Mouse (Mus musculus) kidney, embryonic 15.5 days (tissue): ENCODE data around the gene Gm45717. TPM values are rescaled to one million over a fixed set of nuclear protein-coding genes. Genes with fewer than 3 reads are reported as not detected.
A peak's percentile ranks its signal among the peaks of the same experiment; 100 is the strongest.

ENCODE experiments used
- ATAC-seq: fragments of 200-750 bp; cut with Nextera tagmentation; replicated peaks from 2 replicates; pipeline ENCODE4 v1.8.0; 2017; ENCODE audit warnings: moderate TSS enrichment; ENCODE audit not compliant: low FRiP score
- H3K27ac ChIP-seq: fragments of 300-500 bp; sonication (generic); 2 replicates; pipeline ENCODE4 v1.5.1; 2015; ENCODE audit warnings: mild to moderate bottlenecking, inconsistent platforms
- H3K27me3 ChIP-seq: fragments of 300-500 bp; sonication (generic); 2 replicates; pipeline ENCODE4 v1.6.1; 2015; ENCODE audit warnings: inconsistent platforms
- H3K36me3 ChIP-seq: fragments of 300-500 bp; sonication (generic); 2 replicates; pipeline ENCODE4 v1.6.1; 2015; ENCODE audit warnings: inconsistent platforms
- H3K4me1 ChIP-seq: fragments of 300-500 bp; sonication (generic); 2 replicates; pipeline ENCODE4 v1.6.1; 2015; ENCODE audit warnings: inconsistent platforms
- H3K4me2 ChIP-seq: fragments of 300-500 bp; sonication (generic); 2 replicates; pipeline ENCODE4 v1.6.1; 2015; ENCODE audit warnings: moderate library complexity, mild to moderate bottlenecking, inconsistent platforms
- H3K4me3 ChIP-seq: fragments of 300-500 bp; sonication (generic); replicated peaks from 2 replicates; pipeline ENCODE4 v1.5.1; 2015; ENCODE audit warnings: mild to moderate bottlenecking, inconsistent platforms
- H3K9ac ChIP-seq: fragments of 300-500 bp; sonication (generic); 2 replicates; pipeline ENCODE4 v1.6.1; 2015; ENCODE audit warnings: mild to moderate bottlenecking, inconsistent platforms
- H3K9me3 ChIP-seq: fragments of 300-500 bp; sonication (generic); replicated peaks from 2 replicates; pipeline ENCODE4 v1.6.1; 2016; ENCODE audit warnings: inconsistent platforms
- WGBS: fragments of 180-500 bp; shearing (Covaris S2); methylation state at CpG from one replicate; pipeline ENCODE4 v1.1.7; 2015; ENCODE audit warnings: mixed read lengths; 5-methylcytosine and 5-hydroxymethylcytosine counted together
- polyA plus RNA-seq: library from polyadenylated mRNA; unstranded; fragments of >200 nt; fragmentation: Nextera tagmentation; extraction: Ambion mirVana; gene quantifications from 2 replicates; pipeline ENCODE4 v1.2.1, GENCODE M21; 2015

Gene Gm45717
- polyA plus RNA-seq, 1 experiment from 2014 or later, result 0.39 TPM

DNA sequence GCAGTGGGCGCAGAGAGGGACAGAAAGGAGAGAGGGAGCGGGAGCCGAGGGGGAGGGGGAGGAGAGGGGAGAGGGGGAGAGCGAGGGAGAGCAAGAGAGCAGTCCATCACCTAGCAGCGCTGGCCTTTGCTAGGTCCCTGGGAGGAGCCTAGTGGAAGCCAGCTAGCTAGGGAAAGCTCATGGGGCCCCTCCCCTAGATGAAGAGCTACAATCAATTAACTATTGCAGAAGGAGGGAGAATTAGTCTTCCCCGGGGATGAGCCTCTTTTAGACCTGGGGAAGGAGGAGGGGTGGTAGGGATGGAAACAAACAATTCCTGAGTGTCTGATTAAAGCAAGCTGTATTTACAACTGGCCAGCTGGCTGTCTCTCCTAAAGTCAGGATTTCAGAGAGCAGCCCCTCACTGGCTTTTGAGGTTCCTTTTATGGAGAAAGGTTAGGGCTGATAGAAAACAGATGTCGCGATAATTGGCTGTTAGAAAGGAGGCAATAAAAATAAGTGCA, 16.0 kb downstream of the Gm45717 start:
- H3K4me3 ChIP-seq, result no peak overlapping the region
- 4% methylated on average over 8 of the region's 8 CpGs for WGBS
- peak overlapping the region; percentile 63 for H3K27ac ChIP-seq
- peaks cover 34% of the 10 kb centered on the region for H3K4me1 ChIP-seq
- ATAC-seq, result peak; percentile 53
- H3K36me3 ChIP-seq, result 0 out of 2 replicates have a peak, but pooled peaks cover 2% of the 10 kb centered on the region
- H3K9me3 ChIP-seq, result no peaks in the 10 kb centered on the region
- H3K4me2 ChIP-seq, result peak overlapping the region; percentile 38
- H3K27me3 ChIP-seq, result peaks cover 26% of the 10 kb centered on the region; the same call in 1 of the 2 replicates
- H3K9ac ChIP-seq, result no peak overlapping the region

- WGBS, result 15% methylated on average over 2 of the region's 2 CpGs
- H3K27me3 ChIP-seq, result peaks cover 33% of the 10 kb centered on the region; the same call in 1 of the 2 replicates
- H3K9me3 ChIP-seq, result no peaks in the 10 kb centered on the region
- H3K4me1 ChIP-seq, result peaks cover 34% of the 10 kb centered on the region
- H3K36me3 ChIP-seq, result no peaks in the 10 kb centered on the region
- peak overlapping the region; percentile 63 for H3K27ac ChIP-seq
- H3K4me2 ChIP-seq, result no peak overlapping the region
- no peak overlapping the region for H3K9ac ChIP-seq
- no peak overlapping the region for H3K4me3 ChIP-seq
- no peak for ATAC-seq
Measured at GRCm38 (mm10) chr7:140938896-140939295, 16.8 kb downstream of the Gm45717 start.

DNA sequence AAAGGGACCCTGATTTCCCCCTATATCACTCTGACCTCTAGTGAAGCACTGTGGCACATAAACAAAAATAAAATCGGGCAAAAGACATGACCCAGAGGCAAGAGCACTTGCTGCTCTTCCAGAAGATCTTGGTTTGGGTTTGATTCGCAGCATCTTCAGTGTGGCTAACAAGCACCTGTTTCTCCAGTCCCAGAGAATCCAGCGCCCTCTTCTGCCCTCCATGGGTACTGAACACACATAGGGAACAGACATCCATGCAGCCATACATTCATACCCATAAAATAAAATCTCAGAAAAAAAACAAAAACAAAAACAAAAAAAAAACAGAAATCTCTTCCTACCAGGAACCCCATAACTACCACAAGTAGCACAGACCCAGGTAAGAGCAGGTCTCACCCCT, 17.3 kb downstream of the Gm45717 start:
- Histone ChIP-seq H3K4me3 (no peak overlapping the region), H3K4me2 (no peak overlapping the region), H3K36me3 (no peaks in the 10 kb centered on the region), H3K9ac (no peak overlapping the region), H3K27ac (no peak overlapping the region), H3K4me1 (peaks cover 34% of the 10 kb centered on the region), H3K9me3 (no peaks in the 10 kb centered on the region), H3K27me3 (peaks cover 33% of the 10 kb centered on the region; the same call in 1 of the 2 replicates)
- 46% methylated on average over 3 of the region's 3 CpGs for WGBS
- no peak for ATAC-seq

DNA sequence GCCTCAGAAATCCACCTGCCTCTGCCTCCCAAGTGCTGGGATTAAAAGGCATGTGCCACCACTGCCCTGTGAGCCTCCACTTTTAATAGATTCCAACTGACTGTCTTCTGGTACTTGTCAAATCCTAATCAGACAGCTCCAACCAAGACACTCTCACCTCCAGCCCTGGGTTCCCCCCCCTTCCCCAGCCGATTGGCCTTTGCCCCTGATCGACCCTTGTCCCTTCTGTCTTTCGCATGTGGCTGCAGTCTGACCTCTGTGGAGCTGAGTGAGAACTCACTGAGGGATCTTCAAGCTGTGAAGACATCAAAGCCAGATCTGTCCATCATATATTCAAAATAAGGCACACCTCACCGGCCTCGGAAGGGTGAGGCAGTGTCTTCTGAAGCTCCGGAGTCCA, 28.6 kb downstream of the Gm45717 start:
- Histone ChIP-seq H3K27me3 (peaks cover 37% of the 10 kb centered on the region), H3K36me3 (no peaks in the 10 kb centered on the region), H3K4me2 (no peak overlapping the region), H3K27ac (no peak overlapping the region), H3K9me3 (no peaks in the 10 kb centered on the region), H3K4me1 (peaks cover 18% of the 10 kb centered on the region), H3K9ac (no peak overlapping the region), H3K4me3 (no peak overlapping the region)
- ATAC-seq, result no peak
- WGBS, result 81% methylated on average over 6 of the region's 6 CpGs

DNA sequence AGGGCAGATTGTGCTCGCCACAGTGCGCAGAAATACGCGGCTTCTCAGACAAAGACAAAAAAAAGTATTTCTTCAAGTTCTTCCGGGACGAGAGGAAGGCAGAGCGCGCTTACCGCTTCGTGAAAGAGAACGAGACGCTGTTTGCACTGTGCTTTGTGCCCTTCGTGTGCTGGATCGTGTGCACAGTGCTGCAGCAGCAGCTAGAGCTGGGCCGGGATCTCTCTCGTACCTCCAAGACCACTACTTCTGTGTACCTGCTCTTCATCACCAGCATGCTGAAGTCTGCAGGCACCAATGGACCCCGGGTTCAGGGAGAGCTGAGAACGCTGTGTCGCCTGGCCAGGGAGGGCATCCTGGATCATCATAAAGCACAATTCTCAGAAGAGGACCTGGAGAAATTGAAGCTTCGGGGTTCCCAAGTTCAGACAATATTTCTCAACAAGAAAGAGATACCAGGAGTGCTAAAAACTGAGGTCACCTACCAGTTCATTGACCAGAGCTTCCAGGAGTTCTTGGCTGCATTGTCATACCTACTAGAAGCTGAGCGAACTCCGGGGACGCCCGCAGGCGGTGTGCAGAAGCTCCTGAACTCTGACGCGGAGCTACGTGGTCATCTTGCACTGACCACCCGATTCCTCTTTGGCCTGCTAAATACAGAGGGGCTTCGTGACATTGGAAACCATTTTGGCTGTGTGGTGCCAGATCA, 32.5 kb downstream of the Gm45717 start:
- 0 out of 2 replicates have a peak, but pooled peaks have one; percentile 30 for ATAC-seq
- Histone ChIP-seq H3K4me3 (peak overlapping the region; percentile 41), H3K4me2 (peak overlapping the region; percentile 74), H3K4me1 (peaks cover 26% of the 10 kb centered on the region), H3K27me3 (peaks cover 74% of the 10 kb centered on the region), H3K36me3 (no peaks in the 10 kb centered on the region), H3K9me3 (no peaks in the 10 kb centered on the region), H3K27ac (0 out of 2 replicates have a peak overlapping the region, but pooled peaks have one; percentile 13), H3K9ac (no peak overlapping the region)
- WGBS, result 22% methylated on average over 30 of the region's 30 CpGs

DNA sequence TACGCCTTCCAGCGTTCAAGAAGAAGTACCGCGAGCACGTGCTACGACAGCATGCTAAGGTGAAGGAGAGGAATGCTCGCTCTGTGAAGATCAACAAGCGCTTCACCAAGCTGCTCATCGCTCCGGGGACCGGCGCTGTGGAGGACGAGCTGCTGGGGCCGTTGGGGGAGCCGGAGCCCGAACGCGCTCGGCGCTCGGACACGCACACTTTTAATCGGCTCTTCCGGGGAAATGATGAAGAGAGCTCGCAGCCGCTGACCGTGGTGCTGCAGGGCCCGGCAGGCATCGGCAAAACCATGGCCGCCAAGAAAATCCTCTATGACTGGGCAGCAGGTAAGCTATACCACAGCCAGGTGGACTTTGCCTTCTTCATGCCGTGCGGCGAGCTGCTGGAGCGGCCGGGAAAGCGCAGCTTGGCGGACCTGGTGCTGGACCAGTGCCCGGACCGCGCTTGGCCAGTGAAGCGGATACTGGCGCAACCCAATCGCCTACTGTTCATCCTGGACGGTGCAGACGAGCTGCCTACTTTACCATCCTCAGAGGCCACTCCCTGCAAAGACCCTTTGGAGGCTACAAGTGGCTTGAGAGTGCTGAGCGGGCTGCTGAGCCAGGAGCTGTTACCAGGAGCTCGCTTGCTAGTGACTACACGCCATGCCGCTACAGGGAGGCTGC, 33.2 kb downstream of the Gm45717 start:
- no peaks in the 10 kb centered on the region for H3K36me3 ChIP-seq
- no peaks in the 10 kb centered on the region for H3K9me3 ChIP-seq
- 0 out of 2 replicates have a peak overlapping the region, but pooled peaks have one; percentile 13 for H3K27ac ChIP-seq
- peak overlapping the region; percentile 41 for H3K4me3 ChIP-seq
- under 1% methylated on average over 49 of the region's 49 CpGs for WGBS
- H3K27me3 ChIP-seq, result peaks cover 81% of the 10 kb centered on the region
- peaks cover 26% of the 10 kb centered on the region for H3K4me1 ChIP-seq
- H3K4me2 ChIP-seq, result peak overlapping the region; percentile 74
- 0 out of 2 replicates have a peak overlapping the region, but pooled peaks have one; percentile 8 for H3K9ac ChIP-seq
- peak; percentile 79 for ATAC-seq

DNA sequence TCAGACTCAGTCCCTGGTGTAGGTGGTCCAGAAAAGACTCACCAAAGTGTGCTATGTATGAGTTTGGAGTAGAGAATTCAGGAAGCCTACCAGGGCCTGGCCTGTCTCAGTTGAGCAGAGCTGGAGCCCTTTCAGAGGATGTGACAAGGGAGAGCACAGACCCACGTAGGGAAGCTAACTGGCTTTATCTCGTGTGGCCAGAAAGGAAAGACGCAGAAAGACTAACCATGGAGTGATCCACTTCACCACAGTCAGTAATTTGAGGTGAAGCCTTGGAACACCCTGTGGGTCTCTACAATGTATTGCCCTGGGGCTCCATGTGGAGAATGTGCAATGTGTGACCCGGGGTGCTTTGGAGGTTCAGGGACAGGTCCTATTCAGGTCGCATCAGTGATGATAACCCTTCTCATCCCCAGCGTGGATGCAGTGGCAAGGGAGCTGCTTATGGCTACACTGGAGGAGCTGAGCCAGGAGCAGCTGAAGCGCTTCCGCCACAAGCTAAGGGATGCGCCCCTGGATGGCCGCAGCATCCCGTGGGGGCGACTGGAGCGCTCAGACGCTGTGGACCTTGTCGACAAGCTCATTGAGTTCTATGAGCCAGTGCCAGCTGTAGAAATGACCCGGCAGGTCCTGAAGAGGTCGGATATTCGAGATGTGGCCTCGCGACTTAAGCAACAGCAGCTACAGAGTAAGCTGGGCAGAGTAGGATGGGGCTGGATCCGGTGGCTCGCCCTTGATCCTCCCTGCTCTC, 34.3 kb downstream of the Gm45717 start:
- Histone ChIP-seq H3K9ac (no peak overlapping the region), H3K9me3 (no peaks in the 10 kb centered on the region), H3K36me3 (no peaks in the 10 kb centered on the region), H3K4me3 (peak overlapping the region; percentile 41; the same call in 1 of the 2 replicates), H3K27ac (no peak overlapping the region), H3K4me2 (peak overlapping the region; percentile 74), H3K27me3 (peaks cover 84% of the 10 kb centered on the region), H3K4me1 (peaks cover 26% of the 10 kb centered on the region)
- ATAC-seq, result no peak
- 22% methylated on average over 22 of the region's 22 CpGs for WGBS

DNA sequence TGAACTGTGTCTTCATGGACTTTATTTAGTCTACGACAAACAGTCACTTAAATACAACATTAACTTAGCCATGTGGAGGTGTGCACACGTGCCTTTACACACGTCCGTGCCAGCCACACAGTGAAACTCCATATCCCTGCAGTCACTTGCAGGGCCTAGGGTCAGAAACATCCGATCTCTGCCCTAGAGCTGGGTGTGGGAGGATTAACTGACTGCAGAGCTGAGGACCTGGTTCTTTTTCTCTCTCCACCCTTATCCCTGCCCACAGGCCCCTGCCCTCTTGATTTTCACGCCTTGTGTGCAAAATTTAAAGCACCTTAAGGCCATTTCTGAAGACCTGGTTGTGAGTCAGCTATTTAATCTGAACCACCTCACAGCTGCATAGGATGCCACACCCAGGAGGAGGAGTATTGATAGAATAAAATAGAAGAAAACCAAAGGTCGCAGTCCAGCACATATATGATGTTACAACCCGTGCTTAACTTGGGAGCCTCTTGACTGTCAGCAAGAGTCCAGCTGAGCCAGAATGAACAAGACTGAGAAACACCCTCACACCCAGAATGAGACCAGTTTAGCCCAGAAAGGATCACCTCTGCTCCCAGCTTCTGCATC, 35.2 kb downstream of the Gm45717 start, which contains the start of gene Nlrp6:
Gene Nlrp6 (plus strand): TSS at position 485 of the 612 bp plus-strand sequence.
- H3K4me3 ChIP-seq, result 0 out of 2 replicates have a peak within 1 kb of the TSS, but pooled peaks have one; percentile 41
- H3K27me3 ChIP-seq, result peaks cover 81% of the 10 kb centered on the region

DNA sequence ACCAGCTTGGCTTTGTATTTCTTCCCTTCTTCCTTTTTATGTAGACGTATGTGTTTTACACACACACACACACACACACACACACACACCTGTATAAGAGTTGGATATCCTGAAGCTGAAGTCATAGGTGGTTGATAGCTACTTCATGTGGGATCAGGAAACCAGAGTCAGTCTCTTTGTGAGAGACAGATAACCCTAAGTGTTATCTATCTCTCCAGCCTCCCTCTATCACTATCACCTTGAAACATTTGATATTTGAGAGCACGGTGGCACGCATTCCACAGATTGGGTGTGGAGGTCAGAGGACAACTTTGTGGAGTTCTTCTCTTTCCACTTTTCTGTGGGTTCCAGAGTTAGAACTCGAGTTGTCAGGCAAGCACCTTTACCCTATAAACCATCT, 35.8 kb downstream of the Gm45717 start:
- Histone ChIP-seq H3K4me3 (no peak overlapping the region), H3K27ac (no peak overlapping the region), H3K4me2 (no peak overlapping the region), H3K36me3 (no peaks in the 10 kb centered on the region), H3K27me3 (peaks cover 75% of the 10 kb centered on the region), H3K9me3 (no peaks in the 10 kb centered on the region), H3K9ac (no peak overlapping the region), H3K4me1 (peaks cover 26% of the 10 kb centered on the region)
- ATAC-seq, result no peak
- 53% methylated on average over 4 of the region's 4 CpGs for WGBS

More for the DNA sequence above, 35.2 kb downstream of the Gm45717 start, which contains the start of gene Nlrp6:
- Histone ChIP-seq H3K9ac (no peak within 1 kb of the TSS), H3K4me2 (peak within 1 kb of the TSS; percentile 74), H3K4me1 (peaks cover 26% of the 10 kb centered on the region), H3K36me3 (no peaks in the 10 kb centered on the region), H3K27ac (no peak within 1 kb of the TSS), H3K9me3 (no peaks in the 10 kb centered on the region)
- ATAC-seq, result no peak
- 52% methylated on average over 8 of the region's 8 CpGs for WGBS

GRCm38 (mm10) chr7:140914031-140914690, 41.6 kb downstream of the Gm45717 start:
- H3K9me3 ChIP-seq, result no peaks in the 10 kb centered on the region
- H3K27ac ChIP-seq, result 0 out of 2 replicates have a peak overlapping the region, but pooled peaks have one; percentile 59
- no peak for ATAC-seq
- H3K9ac ChIP-seq, result no peak overlapping the region
- WGBS, result 81% methylated on average over 8 of the region's 8 CpGs
- peaks cover 8% of the 10 kb centered on the region; the same call in 1 of the 2 replicates for H3K4me1 ChIP-seq
- no peak overlapping the region for H3K4me2 ChIP-seq
- no peak overlapping the region for H3K4me3 ChIP-seq
- H3K36me3 ChIP-seq, result no peaks in the 10 kb centered on the region
- H3K27me3 ChIP-seq, result peaks cover 18% of the 10 kb centered on the region
